Mouse (Mus musculus): Measurements from ENCODE around the gene Rgs12.

The Rgs12 gene

GRCm38 (mm10) chr5:35029303-35029702 lies 80.1 kb downstream of the Rgs12 start:
- DNase-seq (ENCODE audit: low spot score in 2 of 2), result no peak

- DNase-seq (ENCODE audit: low spot score in 2 of 2), result no peak
These were observed 80.5 kb downstream of the Rgs12 start for GRCm38 (mm10) chr5:35029755-35030154.

- DNase-seq (ENCODE audit: low spot score in 2 of 2), result peak in 1 of 2 experiments; percentile 36
These were observed 83.8 kb downstream of the Rgs12 start for GRCm38 (mm10) chr5:35033068-35033467.

- no peak for DNase-seq (ENCODE audit: low spot score in 2 of 2)
These were observed 84.4 kb downstream of the Rgs12 start for GRCm38 (mm10) chr5:35033619-35034018.

- no peak for DNase-seq (ENCODE audit: low spot score in 2 of 2)
These were observed 85.9 kb downstream of the Rgs12 start for GRCm38 (mm10) chr5:35035141-35035540.

- no peak for DNase-seq (ENCODE audit: low spot score in 2 of 2)
These were observed 86.5 kb downstream of the Rgs12 start for GRCm38 (mm10) chr5:35035795-35036194.

GRCm38 (mm10) chr5:35037438-35037837 lies 88.2 kb downstream of the Rgs12 start:
- DNase-seq (ENCODE audit: low spot score in 2 of 2), result no peak

GRCm38 (mm10) chr5:35041268-35041829 lies 92.1 kb downstream of the Rgs12 start, which contains the start of gene Hgfac:
Gene Hgfac, plus strand, starts transcription at chr5:35041509.
- no peak for DNase-seq (ENCODE audit: low spot score in 2 of 2)

GRCm38 (mm10) chr5:35042431-35043109 lies 93.3 kb downstream of the Rgs12 start:
- DNase-seq (ENCODE audit: low spot score in 2 of 2), result peak; percentile 50 to 51

- peak; percentile 63 to 87 for DNase-seq (ENCODE audit: low spot score in 2 of 2)
These were observed 93.8 kb downstream of the Rgs12 start for GRCm38 (mm10) chr5:35043110-35043451.

- DNase-seq (ENCODE audit: low spot score in 2 of 2), result no peak
These were observed 101.3 kb downstream of the Rgs12 start for GRCm38 (mm10) chr5:35050541-35050940.

GRCm38 (mm10) chr5:35054628-35055027 lies 105.4 kb downstream of the Rgs12 start:
- DNase-seq (ENCODE audit: low spot score in 2 of 2), result no peak

- no peak for DNase-seq (ENCODE audit: low spot score in 2 of 2)
These were observed 105.8 kb downstream of the Rgs12 start for GRCm38 (mm10) chr5:35055076-35055475.

- DNase-seq (ENCODE audit: low spot score in 2 of 2), result peak; percentile 36 to 57
These were observed 107.6 kb downstream of the Rgs12 start, which contains the start of gene Dok7 for GRCm38 (mm10) chr5:35056604-35057432. Gene Dok7, plus strand, starts transcription at chr5:35056766.

- DNase-seq (ENCODE audit: low spot score in 2 of 2), result no peak
These were observed 108.3 kb downstream of the Rgs12 start for GRCm38 (mm10) chr5:35057582-35057981.

GRCm38 (mm10) chr5:35058216-35058615 lies 109.0 kb downstream of the Rgs12 start:
- DNase-seq (ENCODE audit: low spot score in 2 of 2), result no peak

GRCm38 (mm10) chr5:35060098-35060497 lies 110.9 kb downstream of the Rgs12 start:
- DNase-seq (ENCODE audit: low spot score in 2 of 2), result no peak

- no peak for DNase-seq (ENCODE audit: low spot score in 2 of 2)
These were observed 120.6 kb downstream of the Rgs12 start for GRCm38 (mm10) chr5:35069841-35070240.

GRCm38 (mm10) chr5:35070314-35070713 lies 121.1 kb downstream of the Rgs12 start:
- no peak for DNase-seq (ENCODE audit: low spot score in 2 of 2)

GRCm38 (mm10) chr5:35070953-35071352 lies 121.7 kb downstream of the Rgs12 start:
- DNase-seq (ENCODE audit: low spot score in 2 of 2), result no peak

GRCm38 (mm10) chr5:35071855-35072254 lies 122.6 kb downstream of the Rgs12 start:
- no peak for DNase-seq (ENCODE audit: low spot score in 2 of 2)

GRCm38 (mm10) chr5:35073235-35073634 lies 124.0 kb downstream of the Rgs12 start:
- DNase-seq (ENCODE audit: low spot score in 2 of 2), result no peak

GRCm38 (mm10) chr5:35073992-35074391 lies 124.7 kb downstream of the Rgs12 start:
- no peak for DNase-seq (ENCODE audit: low spot score in 2 of 2)
